Mouse (Mus musculus): ENCODE measurements at regions not wholly inside any gene's neighbourhood (a gene's known extent, or its start where the extent isn't known, plus 50 kb on each side); places are given as distances from the start of the nearest gene placed in this dataset.
"Not testable (repeated sequence)": the region's sequence is repeated elsewhere in the genome, so short reads cannot be mapped to it uniquely, and the experiment has no call there.

GRCm38 (mm10) chr19:27694478-27694877, 264.9 kb upstream of the Pum3 start:
- intact Hi-C loops (cut with DNase I), result loop anchor here (1.0 kb wide), 1 partner anchor 118 kb away; no protein-coding TSS in a partner anchor
- DNase-seq (ENCODE audit: low spot score in 2 of 2), result peak; percentile 9 to 89

- intact Hi-C loops (cut with DNase I), result loop anchor here (1.0 kb wide), 1 partner anchor 117 kb away; no protein-coding TSS in a partner anchor
- no peak for DNase-seq (ENCODE audit: low spot score in 2 of 2)
Measured at GRCm38 (mm10) chr19:27693706-27694105, 264.1 kb upstream of the Pum3 start.

- intact Hi-C loops (cut with DNase I), result no loop called here
Measured at GRCm38 (mm10) chr19:27692944-27693343, 263.3 kb upstream of the Pum3 start.

DNA sequence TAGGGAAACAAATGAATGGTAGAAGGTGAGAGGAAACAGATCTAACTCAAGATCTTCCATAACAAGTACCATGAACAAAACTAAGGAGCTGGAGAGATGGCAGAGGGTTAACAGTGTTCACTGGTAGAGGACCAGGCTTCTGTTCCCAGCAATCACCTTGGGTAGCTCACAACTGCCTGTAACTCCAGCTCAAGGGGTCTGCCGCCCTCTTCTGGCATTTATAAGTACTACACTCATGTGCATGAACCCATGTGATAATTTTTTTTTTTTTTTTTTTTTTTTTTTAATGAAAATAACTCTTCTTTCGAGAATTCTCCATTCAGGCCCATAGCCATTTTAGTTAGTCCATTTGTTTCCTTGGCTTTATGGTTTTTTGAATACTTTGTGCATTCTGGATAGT, 253.8 kb upstream of the Pum3 start:
- intact Hi-C loops (cut with DNase I), result no loop called here
- no peak for DNase-seq (ENCODE audit: low spot score in 2 of 2)

More at GRCm38 (mm10) chr19:27692944-27693343, 263.3 kb upstream of the Pum3 start:
- no peak for DNase-seq (ENCODE audit: low spot score in 2 of 2)

GRCm38 (mm10) chr19:27679427-27679826, 249.8 kb upstream of the Pum3 start:
- DNase-seq (ENCODE audit: low spot score in 2 of 2), result no peak
- intact Hi-C loops (cut with DNase I), result no loop called here

- peak; percentile 4 to 48 for DNase-seq (ENCODE audit: low spot score in 2 of 2)
- intact Hi-C loops (cut with DNase I), result no loop called here
Measured at GRCm38 (mm10) chr19:27672679-27673190, 243.1 kb upstream of the Pum3 start.

DNA sequence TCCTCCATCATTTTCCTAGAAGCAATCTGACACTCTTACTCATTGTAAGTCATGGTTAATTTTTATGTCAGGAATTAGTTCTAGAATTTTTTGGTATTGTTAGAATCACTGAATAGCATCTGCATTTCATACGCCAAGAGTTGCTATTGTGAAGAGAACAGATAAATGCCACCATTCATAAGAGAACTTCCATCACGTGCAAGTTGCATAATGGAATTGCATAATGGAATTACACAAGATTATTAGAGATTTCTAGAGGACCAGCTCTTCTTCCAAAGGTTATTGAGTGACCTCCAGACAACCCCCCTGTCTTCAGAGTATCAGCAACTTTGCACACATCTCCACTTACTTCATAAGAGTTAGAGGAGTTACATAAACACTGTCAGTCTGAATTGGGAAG, 233.7 kb upstream of the Pum3 start:
- intact Hi-C loops (cut with DNase I), result no loop called here
- DNase-seq (ENCODE audit: low spot score in 2 of 2), result no peak

GRCm38 (mm10) chr19:27641001-27641400, 211.4 kb upstream of the Pum3 start:
- intact Hi-C loops (cut with DNase I), result no loop called here
- no peak for DNase-seq (ENCODE audit: low spot score in 2 of 2)

DNA sequence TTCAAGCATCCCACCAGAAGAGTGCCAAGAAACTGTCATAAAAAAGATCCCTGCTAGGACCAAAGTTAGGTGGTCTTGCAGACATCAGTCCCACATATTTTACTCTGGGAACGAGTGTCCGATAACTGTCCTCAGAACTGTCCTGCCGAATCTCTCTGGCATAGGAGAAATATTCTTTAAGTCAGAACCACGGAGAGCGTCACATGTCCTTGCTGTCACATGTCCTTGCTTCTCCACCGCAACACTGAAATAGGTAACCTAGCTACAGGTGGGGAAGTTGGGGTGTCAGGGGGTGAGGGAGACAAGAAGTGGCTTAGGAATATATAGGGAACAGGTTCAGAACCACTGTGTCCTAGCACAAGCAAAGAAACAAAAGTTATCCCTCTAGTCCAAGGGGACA, 203.5 kb upstream of the Pum3 start:
- intact Hi-C loops (cut with DNase I), result no loop called here
- no peak for DNase-seq (ENCODE audit: low spot score in 2 of 2)

DNA sequence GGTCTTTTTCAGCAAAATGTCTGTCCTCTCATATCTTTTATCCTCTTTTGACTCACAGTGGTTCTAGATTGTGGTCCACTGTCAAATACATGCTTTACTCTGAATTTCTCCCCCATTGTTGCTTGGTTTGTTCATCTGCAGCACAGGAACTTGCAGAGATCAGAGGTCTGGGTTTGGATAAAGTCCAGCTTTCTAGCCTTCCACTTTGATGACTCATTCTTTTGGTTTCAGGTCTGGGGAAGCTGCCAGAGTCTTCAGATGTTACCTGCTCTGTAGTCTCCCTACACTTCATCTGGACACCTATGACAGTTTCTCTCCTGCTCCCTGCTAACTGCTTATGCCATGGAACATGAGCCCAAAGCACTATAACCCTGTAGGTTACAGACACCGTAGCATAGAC, 198.0 kb upstream of the Pum3 start:
- intact Hi-C loops (cut with DNase I), result no loop called here
- no peak for DNase-seq (ENCODE audit: low spot score in 2 of 2)

DNA sequence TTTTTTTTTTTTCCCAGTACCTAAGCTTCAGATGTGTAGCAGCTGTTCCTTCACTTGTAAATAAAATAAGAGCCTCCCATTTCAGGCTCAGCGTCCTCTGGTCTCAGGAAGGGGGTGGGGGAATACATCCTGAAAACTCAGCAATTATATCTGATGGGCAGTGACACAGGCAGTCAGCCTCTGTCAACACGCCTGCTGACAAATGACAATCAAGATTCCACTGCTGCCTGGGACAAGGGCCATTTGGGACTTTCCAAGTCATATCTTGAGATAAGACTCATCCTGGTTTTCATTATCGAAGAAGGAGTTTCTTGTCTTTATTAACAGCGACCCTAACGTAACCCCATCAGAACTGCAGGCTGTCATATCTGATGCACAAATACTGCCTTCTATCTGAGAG, 187.9 kb upstream of the Pum3 start:
- intact Hi-C loops (cut with DNase I), result no loop called here
- no peak for DNase-seq (ENCODE audit: low spot score in 2 of 2)

GRCm38 (mm10) chr19:27606933-27607332, 177.3 kb upstream of the Pum3 start:
- intact Hi-C loops (cut with DNase I), result no loop called here
- DNase-seq (ENCODE audit: low spot score in 2 of 2), result no peak

GRCm38 (mm10) chr19:27603296-27603695, 173.7 kb upstream of the Pum3 start:
- DNase-seq (ENCODE audit: low spot score in 2 of 2), result no peak
- intact Hi-C loops (cut with DNase I), result no loop called here

DNA sequence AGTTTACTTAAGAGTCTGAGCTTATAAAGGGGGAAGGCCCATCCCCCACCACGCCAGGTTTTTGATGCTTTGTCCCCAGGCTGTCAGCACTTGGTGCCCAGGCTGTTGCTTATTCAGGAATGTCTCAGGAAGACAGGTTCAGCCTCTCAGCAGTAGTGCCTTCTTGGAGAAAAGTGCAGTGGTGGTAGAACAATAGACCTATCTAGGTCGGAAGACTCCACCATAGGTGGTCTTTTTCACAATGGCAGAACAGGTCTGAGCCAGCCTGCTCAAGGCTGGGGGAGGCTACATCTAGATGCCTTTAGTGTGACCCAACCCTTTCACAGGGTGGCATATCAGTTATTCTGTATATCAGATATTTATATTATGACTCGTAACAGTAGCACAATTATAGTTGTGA, 171.9 kb upstream of the Pum3 start:
- DNase-seq (ENCODE audit: low spot score in 2 of 2), result no peak
- intact Hi-C loops (cut with DNase I), result no loop called here

DNA sequence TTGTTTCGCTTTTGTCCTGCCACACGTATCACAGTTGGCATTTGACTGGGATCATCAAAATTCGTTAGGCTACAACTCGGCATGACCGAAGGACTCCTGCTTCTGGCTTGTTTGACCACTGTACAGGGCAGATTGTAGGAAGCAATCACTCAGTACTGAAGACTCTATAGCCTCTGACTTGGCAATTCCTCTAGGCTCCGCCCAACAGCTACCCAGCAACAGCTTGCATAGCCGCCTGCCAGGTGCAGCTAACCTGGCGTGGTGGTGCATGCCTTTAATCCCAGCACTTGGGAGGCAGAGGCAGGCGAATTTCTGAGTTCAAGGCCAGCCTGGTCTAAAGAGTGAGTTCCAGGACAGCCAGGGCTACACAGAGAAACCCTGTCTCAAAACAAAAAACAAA, 170.8 kb upstream of the Pum3 start:
- intact Hi-C loops (cut with DNase I); DNase-seq (ENCODE audit: low spot score in 2 of 2): not testable (repeated sequence)

- intact Hi-C loops (cut with DNase I), result no loop called here
- peak; percentile 38 to 72 for DNase-seq (ENCODE audit: low spot score in 2 of 2)
Measured at GRCm38 (mm10) chr19:27599639-27600308, 170.1 kb upstream of the Pum3 start.

DNA sequence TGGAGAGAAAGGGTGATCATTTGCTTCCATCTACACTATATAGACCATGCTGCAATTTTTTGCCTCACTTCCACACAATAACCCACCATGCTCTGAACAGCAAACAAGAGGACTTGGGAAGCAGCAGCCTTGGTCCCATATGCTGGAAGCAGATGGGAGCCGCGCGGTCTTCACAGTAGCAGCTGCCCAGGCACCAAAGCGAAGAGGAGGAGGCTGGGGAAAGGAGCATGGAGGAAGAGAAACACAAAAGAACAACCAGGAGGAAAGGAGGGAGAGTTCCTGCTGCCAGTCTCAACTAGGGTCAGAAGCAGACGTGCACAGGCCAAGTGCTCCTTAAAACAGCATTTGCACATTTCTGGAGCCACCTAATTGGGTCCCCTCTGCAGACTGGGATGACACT, 168.7 kb upstream of the Pum3 start:
- intact Hi-C loops (cut with DNase I), result no loop called here
- peak in 1 of 2 experiments; percentile 32 for DNase-seq (ENCODE audit: low spot score in 2 of 2)

- DNase-seq (ENCODE audit: low spot score in 2 of 2), result no peak
- intact Hi-C loops (cut with DNase I), result no loop called here
Measured at GRCm38 (mm10) chr19:27585566-27585965, 155.9 kb upstream of the Pum3 start.

DNA sequence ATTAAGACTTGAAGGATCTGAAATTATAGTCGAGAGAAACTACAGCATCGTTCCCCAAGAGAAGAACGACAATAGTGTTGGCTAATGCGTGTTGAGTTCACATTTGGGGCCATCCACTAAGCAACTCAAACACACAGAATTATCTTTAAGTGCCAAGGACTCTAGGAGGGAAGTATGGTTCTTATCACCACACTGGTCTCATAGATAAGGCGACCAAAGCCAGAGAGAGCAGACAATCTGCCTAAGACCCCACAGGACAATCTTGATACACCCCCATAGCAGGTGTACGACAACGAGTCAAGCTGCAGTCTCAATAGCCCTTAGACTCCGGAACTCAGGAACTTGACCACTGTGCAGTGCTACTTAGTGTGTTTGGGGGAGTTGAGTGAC, 152.5 kb upstream of the Pum3 start:
- intact Hi-C loops (cut with DNase I), result no loop called here

DNA sequence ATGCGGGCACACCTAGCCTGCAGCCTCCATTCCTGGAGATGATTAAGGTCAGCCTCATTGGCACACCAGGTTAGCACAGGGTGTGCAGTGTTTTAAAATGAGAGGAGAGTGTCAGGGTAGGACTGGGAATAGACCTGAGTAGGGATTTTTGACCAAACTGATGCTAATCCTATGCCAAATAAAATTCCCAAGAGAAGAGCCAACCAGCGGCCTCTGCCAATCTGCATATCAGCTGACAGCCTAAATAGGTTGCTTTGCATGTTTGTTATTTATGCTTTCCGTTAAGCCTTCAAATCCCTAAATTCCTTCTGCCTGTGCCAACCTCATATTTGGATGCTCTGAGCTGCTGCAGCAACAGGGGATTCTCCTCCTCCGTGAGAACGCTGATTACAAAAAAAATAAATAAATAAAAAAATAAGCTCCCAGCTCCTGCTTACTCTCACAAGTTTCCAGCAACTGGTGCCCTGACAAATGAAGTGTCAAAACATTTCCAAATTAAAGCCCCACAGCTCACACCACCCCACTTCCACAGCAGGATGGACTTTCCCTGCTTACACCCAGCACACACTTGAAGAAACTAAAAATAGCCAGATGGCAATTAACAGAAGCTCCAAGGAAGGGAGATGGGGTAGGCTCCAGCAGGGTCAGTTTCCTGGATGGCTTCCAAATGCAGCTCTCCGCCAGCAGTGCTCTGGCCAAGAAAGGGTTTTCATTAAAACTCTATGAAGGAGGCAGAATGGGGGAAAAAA, 151.9 kb upstream of the Pum3 start:
- DNase-seq (ENCODE audit: low spot score in 2 of 2), result peak in 1 of 2 experiments; percentile 15
- intact Hi-C loops (cut with DNase I), result no loop called here

More for the DNA sequence above, 152.5 kb upstream of the Pum3 start:
- DNase-seq (ENCODE audit: low spot score in 2 of 2), result no peak

DNA sequence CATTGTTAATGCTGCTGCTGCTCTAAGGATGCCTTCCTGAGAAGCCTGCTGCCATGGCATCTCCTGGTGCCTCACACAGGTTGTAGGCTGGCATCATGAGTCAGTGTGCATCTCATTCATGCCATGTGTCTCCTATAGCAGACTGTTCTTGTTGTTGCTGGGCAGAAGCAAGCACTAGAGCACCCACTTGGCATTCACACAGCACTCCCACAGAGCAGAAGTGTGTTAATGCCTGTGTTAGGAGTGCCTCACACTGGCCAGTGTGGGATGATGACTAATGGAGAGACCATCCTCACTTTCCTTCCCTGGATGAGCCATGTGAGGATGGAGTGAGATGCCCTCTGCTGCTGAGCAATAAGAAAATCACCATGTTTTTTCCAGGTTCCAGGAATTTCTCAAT, 146.9 kb upstream of the Pum3 start:
- intact Hi-C loops (cut with DNase I), result loop anchor here (1.0 to 10.0 kb wide), 4 partner anchors 114 to 428 kb away; no protein-coding TSS in a partner anchor
- DNase-seq (ENCODE audit: low spot score in 2 of 2), result peak in 1 of 2 experiments; percentile 92
